Mouse (Mus musculus) ES-CJ7 (cell line): ENCODE measurements around the gene Slamf6.
A peak's percentile ranks its signal among the peaks of the same experiment; 100 is the strongest.

Experiments
- DNase-seq: peaks from one replicate; pipeline ENCODE4 v3.0.0; 2011; ENCODE audit warnings: low read depth, low spot score

Gene Slamf6

DNA sequence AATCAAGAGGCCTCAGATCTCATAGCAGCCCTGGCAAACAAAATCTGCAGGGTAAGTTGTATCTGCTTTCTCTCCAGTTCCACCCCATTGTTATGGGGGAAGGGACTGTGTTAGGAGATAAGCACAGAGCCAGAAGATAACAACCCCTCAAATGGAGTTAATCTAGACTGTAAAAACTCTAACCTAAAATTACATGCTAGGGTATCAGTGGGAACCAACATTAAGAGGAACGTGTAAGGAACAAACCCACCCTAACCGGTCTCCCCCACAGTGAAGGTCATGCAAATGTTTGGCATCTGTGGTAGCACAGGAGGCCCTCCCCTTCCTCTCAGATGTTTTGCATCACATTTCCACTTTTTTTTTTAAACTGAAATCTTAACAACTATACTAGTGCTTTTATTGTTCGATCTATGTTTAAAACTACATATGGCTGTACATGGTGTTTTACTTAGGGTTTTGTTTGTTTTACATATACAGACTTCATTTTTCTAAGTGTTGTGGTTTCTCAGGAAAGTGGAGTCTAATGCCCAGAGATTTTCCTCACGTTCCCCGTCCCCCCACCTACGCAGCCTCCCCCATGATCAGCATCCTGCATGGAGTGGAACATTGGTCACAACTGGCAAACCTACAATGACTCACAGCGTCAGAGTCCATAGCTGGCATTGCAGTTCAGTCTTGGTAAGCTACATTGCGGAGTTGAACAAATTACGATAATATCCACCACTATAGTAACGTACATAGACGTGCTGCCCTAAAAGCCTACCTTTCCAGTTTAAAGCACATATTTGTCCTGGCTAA, 77.8 kb downstream of the Slamf6 start:
- no peak for DNase-seq

DNA sequence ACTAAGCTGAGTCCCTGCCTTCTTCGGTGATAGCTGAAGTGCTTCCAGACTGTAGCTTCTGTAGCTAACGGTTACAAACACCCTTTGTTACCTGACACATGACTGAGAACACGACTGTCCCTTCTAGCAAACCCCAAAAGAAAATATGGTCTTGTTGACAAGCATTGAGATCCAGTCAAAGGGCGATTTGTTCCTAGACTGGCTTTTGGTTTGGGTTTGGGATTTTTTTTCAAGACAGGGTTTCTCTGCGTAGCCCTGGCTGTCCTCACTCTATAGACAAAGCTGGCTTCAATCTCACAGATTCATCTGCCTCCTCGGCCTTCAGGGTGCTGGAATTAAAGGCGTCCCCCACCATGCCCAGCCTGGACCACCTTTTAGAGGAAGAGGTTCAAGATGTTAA, 79.4 kb downstream of the Slamf6 start:
- DNase-seq = no peak

DNA sequence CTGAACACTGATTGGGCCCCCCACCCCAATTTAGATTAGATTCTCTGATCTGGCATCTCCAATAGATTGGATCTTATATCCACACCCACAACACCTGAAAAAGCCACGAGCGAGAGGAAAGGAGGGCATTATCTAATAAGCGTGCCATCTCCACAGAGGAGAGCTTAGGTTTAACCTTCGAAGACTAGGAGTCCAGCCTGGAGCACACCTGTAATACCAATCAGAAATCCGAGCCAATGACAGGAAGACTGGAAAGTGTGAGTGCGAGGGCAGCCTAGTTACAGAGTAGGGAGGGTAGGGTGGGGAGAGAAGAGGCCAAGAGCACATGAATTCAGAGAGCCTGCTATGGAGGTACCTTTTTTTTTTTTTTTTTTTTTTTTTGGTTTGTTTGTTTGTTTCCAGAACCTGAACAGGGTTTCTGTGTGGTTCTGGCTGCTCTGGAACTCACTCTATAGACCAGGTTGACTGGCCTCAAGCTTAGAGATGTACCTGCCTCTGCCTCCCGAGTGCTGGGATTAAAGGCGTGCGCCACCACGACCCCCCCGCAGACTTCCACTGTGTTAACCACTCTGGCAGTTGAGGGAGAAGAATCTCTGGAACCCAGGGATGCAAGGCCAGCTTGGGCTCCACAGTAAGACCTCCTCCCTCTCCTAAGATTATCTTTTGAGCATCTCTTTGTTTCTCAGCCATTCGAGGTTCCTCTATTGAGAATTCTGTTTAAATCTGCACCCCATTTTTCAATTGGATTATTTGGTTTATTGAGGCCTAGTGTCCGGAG, 81.7 kb downstream of the Slamf6 start:
- no peak for DNase-seq

- DNase-seq = peak; percentile 83
Measured at GRCm38 (mm10) chr1:172000641-172001040, 83.3 kb downstream of the Slamf6 start.

GRCm38 (mm10) chr1:172001665-172002064, 84.3 kb downstream of the Slamf6 start:
- DNase-seq = no peak
